Mouse (Mus musculus): ENCODE measurements around the gene Ankle1.

DNA sequence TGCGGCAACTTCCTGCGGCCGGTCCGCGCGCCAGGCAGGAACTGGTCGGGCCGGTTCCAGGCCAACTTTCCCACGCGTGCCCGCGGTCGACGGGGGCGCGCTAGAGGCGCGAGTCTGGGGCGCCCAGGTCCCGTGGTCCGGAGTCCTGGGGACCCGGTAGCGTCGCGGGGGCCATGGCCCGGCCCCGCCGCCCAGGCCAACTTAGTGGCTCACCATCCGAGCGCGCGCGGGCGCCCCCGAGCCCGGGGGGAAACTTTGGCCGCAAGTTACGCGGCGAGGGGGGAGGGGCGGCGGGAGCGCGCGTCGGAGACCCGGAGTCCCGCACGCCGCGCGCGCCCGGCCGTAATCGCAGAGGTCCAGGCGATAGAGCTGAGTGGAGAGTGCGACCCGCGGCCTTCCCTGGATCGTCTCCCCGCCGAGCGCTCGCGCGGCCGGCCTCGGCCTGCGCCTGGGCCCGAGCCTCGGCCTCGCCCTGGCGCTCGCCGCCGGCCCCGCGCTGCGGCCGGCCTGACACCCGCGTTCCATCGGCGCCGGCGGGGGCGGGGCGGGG, 24.3 kb upstream of the Ankle1 start, which contains the start of gene Nr2f6:
- no peak for TF ChIP-seq CTCF (conservative IDR thresholded peaks at IDR 0.05; ENCODE audit: low read length)
- TF ChIP-seq POU5F1 (IDR thresholded peaks at IDR 0.05; ENCODE audit: borderline replicate concordance, low read length), result no peak
